Mouse (Mus musculus): ENCODE measurements around the gene Lrrc32.

The Lrrc32 gene

DNA sequence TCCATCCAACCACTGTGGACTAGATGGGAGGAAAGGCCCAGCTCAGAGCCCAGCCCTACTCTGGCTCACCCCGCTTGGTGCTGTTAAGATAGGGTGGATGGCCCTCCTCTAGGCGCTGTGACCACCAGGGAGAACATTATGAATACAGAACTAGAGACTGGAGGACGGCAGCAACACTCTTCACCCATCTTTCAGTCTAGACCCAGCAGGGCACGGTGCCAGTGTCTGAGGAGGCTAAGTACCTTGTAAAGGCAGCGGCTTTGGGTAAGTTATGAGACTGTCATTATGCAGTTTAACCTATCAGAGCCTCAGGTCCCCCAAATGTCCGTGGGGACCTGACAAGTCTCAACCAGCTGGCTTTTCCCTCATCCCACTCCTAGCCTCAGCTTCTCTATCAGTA is at the start of gene Lrrc32:
Gene Lrrc32 (plus strand): TSS at position 153 of the 400 bp plus-strand sequence.
- DNase-seq (ENCODE audit: low read depth, low spot score), result no peak

DNA sequence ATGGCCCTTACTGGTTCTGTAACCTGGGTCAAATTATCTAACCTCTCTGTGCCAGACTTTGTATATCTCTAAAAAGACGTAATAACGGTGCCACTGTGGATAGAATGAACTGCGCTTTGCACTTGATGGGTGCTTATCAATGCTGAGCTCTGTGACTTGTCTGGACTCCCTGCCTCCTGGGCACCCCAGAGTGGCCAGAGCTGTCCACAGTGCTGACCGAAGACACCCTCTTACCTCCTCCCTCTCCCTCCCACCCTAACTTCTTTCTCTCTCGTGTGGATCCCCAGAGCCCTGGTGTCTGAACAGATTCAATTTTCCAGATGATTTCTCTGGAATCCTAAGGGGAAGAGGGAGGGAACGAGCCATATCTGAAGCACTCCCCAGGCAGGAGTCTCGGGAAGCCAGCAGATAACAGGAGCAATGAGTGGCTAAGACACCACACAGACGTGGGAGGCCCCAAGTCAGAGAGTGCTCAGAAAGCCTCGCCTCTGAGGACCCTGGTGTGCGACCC is 49.1 kb upstream of the Lrrc32 start, which contains the start of gene Gucy2d:
Gene Gucy2d (plus strand): TSS at position 461 of the 511 bp plus-strand sequence.
- DNase-seq (ENCODE audit: low read depth, low spot score), result no peak

DNA sequence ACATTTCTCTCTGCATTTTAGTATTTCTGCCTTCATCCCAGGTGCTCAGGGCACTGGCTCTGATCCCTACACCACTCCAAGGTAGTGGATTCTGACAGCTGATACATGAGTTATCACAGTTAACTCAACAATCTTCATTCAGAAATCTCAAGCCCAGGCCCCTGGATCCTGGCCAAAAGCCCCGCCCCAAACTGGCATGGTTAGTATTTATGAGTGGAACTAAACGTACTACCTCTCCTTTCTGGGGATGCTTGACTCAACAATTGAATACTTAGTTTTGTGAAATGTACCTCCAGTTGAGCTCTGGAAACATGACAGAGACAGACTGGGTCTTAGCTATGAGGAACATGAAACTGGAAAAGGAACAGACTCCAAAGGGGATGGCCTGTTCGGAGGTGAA is 42.2 kb upstream of the Lrrc32 start:
- DNase-seq (ENCODE audit: low read depth, low spot score), result no peak

DNA sequence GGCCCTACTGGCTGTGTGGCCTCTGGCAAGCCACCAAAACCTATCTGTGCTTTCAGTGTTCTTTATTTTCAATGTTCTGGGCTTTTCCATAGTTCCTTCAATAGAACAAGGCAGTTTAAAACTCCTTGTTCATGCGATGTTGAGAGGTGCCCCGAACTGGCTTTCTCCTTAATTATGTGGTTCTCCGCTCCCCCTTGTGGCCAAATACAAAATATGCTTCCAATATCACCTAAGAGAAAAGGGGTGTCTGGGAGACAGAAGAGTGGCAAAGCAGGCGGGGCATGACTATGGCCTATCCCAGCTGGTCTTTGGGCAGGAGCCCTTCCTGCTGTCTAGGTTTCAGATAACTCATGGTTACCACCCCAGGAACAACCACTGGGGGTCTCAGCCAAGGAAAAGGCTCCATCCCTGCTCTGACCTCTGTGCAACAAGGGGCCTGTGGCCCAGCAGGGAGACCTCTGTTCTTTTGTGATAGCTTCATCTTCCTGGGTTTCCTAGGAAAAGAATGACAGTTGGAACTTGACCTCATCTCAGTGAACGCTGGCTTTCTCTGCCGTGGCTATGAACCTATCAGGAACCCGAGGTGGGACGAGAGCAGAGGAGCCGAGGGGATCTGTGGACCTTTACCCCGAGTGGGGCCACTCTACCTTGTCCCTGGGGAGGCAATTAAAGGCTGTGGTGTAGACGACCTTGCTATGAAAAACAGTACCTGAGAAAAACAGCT is 41.3 kb upstream of the Lrrc32 start:
- DNase-seq (ENCODE audit: low read depth, low spot score), result peak; percentile 39

DNA sequence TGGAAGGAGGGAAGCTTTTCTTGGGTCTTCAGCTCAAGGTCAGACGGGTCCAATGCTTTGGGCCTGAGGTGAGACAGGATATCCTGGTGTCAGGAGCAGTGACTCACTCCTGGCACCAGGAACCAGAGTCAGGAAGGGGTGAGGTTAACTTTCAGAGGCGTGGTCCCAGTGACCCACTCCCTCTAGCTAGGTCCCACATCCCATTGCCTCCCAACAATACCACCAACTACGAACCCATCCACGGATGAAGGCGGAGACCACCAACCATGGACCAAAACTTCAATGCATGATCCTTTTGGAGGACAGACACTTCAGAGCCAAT is 40.8 kb upstream of the Lrrc32 start:
- DNase-seq (ENCODE audit: low read depth, low spot score), result no peak

DNA sequence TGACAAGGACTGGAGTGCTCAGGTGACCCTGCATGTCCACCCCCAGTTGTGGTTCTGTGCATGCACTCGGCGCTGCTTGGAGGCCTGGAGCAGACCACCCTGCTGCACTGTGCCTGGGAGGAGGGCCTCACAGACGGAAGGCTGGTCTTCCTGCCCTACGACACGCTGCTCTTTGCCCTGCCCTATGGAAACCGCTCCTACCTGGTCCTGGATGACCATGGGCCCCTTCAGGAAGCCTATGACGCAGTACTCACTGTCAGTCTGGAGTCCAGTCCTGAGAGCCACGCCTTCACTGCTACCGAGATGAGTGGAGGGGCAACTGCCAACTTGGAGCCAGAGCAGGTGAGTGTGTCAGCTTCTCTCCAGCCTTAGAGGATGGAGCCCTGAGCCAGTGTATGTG is 39.4 kb upstream of the Lrrc32 start:
- no peak for DNase-seq (ENCODE audit: low read depth, low spot score)

DNA sequence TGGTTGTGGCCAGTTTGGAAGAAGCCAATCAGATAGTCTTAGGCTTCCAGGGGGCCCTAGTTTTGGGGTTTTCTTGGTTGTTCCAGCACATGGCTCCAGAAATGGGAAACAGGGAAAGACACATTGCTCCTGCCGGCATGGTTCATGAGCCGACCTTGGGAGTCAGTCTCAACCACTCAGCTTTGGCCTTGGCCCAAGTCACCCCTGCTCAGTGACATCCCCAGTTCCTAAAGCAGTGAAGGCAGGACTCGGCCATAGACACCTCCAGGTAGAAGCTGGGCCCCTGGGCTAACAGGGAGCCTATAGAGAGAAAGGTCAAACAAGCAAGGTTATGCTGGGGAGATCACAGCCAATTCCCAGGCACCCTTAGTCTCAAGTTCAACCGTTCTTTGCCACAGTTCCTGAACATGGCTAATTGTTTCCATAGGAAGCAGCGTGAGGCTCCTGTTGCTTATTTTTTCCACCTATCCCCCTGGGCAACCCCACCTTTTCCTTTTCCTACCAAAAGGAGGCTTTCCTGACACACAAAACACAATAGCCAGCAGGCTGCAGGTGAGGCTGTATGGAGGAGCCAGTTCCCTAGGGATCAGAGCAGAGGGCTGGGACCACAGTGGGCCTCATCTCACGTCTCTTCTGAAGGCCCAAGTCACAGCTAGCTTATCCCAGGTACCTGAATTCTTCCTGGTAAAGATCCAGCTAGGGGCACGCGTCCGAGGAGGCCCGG is 34.5 kb upstream of the Lrrc32 start:
- DNase-seq (ENCODE audit: low read depth, low spot score), result no peak

DNA sequence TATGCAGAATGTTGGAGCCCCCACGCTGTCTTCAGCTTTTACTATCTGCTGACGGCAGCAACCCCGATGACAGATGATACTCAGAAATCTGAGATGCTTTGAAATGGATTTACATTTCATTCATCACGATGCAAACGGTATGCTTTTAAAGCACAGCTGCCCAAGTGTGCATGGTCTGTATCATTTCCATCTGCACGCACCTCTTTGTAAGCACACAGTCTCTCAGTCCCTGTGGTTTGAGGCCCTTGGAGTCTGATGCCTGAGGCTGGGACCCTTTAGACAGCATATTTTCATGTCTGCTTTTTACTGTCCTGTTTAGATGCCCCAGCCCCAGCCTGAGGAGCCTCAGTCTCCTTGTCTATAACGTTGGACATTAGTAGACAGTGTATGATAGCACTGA is 28.8 kb upstream of the Lrrc32 start:
- DNase-seq (ENCODE audit: low read depth, low spot score), result no peak

DNA sequence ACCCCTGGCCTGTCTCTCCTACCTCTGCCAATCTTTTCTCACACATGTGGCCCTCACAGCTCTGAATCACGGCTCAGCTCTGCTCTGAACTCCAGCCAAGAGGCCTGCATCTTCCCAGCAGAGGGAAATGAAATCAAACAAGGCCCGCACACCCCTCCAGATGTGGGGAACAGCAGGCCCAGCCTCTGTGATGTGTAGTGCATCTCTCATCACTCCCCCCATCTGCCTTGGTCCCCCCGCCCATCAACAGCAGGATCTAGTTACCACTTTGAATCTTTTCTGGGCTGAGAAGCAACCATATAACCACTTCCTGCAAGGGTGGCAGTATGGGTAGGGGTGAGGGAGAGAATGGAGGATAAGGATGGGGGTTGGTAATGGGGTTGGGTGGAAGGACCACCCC is 20.0 kb upstream of the Lrrc32 start:
- no peak for DNase-seq (ENCODE audit: low read depth, low spot score)

DNA sequence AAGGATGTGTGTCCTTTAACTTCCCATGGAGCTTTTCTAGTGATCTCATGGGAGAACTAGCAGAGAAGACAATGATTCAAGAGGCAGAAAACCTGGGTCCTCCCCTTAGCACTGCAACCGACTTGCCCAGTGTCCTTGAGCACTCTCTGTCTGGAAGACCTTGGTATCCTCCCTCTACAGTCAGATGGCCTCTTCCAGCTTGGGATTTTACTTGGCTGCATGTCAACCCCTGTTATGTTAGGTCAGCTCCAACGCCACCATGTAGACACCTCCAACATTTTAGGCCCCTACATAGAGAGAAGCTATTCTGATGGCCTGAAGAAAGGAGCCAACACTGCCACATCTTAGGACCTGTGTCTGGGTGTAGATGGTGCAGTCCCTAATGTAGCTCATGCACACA is 16.6 kb upstream of the Lrrc32 start:
- no peak for DNase-seq (ENCODE audit: low read depth, low spot score)

DNA sequence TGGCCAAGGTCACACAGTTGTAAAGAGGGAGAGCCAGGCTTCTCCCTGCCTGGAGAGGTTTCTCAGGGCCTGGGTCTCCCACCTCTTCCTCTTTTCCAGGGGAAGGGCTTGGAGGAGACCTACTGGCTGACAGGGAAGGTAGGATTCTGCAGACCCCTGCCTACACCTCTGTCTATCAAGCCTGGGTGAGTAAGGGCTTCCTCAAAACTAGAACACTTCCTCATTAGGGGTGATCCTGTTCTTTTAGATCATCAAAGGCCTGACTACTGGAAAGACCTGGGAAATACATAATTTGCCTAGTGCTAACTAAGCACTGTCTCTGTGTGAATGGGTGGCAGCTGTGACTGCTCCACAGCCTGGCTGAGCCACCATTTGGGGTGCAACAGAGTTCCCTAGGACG is 14.5 kb upstream of the Lrrc32 start:
- no peak for DNase-seq (ENCODE audit: low read depth, low spot score)

DNA sequence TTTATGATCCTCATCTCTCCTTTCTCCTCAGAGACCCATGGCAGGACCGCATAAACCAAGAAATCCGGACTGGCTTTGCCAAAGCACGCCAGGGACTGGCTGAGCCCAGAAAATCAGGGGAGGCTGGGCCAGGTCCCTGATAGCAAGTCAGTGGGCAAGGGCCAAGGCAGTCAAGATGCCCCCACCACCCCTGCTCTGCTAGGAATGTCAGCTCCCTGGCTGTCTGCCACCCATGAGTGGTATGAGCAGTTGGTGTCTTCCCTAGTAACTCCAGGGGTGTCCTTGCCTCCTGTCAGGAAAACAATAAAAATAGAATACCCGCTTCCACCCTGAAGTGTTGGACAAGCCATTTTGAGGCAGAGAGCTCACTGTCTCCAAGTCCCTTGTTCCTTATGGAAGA is 11.9 kb upstream of the Lrrc32 start:
- no peak for DNase-seq (ENCODE audit: low read depth, low spot score)

DNA sequence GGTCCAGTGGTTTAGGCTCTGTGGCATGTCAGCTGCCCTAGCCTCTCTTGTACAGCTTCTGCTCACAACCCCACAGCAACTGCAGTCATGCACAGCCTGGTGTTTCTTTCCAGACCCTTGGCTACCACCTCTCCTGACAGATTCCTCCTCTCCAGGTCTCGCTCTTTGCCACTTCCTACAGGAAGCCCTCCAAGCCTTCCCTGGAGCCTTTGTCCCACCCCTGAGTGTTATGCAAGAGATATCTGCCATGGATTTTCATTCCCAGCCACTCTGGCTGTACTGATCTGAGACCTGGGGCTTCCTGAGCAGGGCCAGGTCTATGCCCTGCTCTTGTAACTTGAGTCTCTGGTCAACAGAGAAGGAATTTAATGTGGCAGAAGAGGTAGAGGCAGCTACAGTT is 8.6 kb upstream of the Lrrc32 start:
- no peak for DNase-seq (ENCODE audit: low read depth, low spot score)

DNA sequence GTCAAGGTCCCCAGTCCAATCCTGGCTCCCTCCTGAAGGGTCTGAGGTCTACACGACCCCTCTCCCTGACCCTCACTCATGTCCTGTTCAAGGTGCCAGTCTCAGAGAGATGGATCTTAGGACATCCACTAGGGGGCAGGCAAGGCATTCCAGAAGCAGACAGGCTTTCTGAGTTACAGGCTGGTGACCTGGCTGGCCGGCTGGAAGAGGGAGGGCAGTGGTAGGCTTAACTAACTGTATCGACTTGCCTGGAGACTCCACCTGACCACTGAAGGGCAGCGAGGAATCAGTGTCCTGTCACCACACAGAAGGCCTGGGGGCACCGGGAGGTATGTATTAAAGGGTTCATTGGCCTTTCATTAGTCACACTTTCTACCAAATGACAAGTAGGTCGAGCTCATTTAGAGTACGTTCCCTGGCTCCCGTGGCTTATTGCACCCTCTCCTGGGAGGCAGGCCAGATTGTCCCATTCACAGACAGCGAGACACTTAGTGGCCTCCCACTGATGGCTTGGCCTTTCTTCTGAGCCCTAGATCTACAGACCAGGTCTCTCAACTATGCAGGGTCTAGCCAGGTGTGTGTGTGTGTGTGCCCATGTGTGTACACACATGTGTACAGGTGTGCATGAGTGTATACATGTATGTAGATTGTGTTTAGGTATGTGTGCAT is 7.9 kb upstream of the Lrrc32 start:
- DNase-seq (ENCODE audit: low read depth, low spot score), result peak; percentile 74

DNA sequence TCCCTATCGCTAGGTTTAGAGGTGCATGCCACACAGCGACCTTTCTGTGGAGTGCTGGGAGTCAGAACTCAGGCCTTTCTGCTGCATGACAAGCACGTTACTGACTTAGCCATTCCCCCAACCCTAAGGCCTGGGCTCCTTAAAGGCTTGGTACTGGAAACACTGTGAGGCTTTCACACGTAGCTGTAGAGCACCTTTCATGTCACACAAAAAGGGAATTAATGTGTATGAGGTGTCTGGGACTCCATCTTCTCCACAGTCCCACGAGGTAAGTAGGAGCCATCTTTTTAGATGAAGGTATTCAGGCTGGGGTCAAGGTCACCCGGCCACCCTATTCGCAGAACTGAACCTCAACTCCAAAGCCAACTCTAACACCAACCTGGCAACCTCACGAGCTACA is 7.2 kb upstream of the Lrrc32 start:
- DNase-seq (ENCODE audit: low read depth, low spot score), result no peak

DNA sequence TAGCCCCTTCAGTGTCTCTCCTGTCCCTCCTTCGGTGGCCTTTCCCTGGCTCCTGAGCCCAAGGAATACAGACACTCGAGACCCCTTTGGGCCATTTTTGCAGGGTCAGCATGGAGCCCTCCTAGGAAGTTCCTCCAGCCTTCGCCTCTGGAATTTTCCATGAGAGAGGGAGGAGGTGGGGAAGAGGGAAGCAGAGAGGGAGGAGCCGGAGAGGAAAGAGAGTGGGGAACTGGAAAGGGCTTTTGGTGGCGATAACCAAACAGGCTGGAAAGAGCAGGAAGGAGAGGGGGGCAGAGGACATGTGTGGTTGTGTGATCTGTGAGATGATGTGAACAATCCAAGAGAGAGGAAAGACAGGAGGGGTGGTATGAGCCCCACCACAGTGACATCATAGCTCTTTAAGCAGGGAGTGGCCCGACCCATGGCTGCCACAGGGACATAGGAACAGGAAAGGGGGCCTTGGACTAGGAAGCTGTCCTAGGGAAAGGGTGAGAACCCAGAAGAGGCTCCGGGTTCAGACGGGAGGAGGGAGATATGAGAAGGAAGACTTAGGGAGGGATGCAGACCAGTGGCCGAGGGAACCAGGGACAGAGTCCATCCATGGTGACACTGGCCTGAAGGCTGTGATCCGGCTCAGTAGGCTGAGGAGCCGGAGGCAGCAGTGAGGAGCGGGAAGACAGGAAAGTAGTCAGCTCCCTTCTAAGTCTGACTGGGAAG is 6.4 kb upstream of the Lrrc32 start:
- DNase-seq (ENCODE audit: low read depth, low spot score), result no peak

DNA sequence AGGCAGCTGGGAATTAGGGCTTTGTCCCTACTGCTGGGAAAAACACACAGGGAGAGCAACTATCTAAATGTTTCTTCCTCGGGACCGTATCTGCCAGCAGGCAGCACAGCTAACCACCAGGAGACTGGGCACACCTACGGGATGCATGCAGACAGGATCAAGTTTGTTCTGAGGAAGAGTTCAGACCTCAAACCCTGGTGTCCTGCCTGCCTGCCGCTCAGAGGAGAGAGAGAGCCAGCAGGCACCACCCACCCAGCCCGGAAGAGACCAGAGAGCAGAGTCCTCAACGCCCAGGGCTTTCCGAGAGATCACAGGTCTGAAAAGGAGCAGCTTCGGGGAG is 5.8 kb upstream of the Lrrc32 start:
- no peak for DNase-seq (ENCODE audit: low read depth, low spot score)

DNA sequence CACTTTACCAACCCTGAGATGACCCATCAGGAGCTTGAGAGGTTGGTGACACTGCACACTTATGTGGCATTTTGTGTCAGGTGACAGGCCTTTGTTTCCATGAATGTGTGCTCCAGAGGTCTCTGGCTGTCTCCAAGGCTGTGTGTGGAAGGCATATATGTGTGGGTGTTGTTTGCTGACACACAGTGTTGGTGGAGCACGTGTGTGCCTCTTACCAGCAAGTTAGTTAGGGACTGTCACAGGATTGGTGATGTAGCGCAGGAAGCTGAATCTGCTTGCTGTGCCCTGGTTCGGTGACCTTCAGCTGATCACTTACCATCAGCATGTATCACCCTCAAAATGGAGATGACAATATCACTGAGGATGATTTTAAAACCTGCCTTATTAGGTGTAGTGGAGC is 4.2 kb upstream of the Lrrc32 start:
- DNase-seq (ENCODE audit: low read depth, low spot score), result no peak

DNA sequence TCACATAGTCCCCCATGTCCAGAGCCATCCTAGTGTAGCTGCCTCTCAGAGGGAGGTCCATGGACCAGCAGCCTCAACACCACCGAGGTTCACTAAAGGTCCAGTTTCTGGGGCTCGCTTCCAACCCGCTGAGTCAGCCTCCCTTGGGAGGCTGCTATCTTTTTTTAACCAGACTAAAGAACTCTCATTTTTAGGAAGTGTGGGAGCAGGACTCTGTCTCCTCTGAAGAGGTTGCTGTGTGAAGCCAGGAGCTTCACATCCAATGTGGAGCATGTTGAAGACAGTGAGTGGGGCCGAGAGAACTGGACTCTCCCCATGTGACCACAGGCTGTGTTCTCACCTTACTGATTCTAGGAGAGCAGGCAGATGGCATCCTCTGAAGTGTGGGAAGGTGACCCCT is 3.6 kb upstream of the Lrrc32 start:
- no peak for DNase-seq (ENCODE audit: low read depth, low spot score)

DNA sequence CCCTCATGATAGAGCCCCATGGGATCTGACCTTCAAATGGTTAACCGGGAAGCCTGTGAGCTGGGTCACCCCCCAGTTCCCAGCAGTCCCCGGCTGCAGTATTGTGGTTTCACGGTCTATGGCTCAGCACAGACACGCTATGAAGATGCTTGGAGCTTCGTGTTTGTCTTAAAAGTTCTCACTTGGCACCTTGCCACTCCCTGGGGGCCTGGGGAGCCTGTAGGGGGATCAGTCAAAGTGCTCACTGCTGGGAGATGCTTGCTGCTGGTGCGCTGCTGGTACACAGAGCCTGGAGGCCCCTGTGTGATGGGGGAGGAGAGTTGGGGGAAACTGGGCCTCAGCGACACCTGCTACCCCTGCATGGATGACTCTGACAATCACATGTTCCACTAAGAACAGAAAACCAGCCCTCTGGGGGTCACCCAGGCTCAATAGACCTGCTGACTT is 2.6 kb upstream of the Lrrc32 start:
- no peak for DNase-seq (ENCODE audit: low read depth, low spot score)

DNA sequence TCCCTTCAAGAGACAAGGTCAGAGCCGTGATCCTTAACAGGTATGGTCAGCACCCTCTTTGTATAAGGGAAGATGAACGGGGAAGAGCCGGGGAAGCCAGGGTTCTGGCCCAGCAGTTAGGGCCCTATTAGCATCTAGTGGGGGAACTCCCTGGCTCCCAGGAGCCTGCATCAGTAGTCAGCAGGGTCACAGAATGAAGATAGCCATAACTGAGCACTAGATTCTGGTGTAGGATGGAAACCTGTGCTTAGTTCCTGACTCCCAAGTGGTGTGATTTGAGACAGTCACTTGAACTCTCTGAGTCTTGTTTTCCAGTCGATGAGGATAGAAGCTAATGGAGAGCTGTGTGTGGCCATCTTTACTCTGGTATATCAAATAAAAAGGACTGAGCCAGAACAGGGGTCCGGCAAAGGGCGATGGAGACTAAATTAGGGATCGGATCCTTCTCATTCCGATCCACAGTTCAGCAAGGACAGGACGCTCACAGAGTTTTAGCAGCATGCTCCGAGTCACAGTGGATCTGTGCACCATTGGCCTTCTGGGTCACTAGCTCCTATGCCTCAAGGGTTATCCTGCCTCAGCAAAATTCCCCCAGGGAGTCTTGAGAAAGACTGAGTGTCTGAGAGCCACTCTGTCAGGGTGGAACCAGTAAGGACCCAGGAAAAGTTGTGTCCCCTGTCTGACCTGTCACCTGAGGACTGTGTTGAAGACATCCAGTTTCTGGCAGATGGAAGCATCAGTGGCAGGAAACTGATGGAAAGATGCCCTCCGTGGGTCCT is 1.7 kb upstream of the Lrrc32 start:
- DNase-seq (ENCODE audit: low read depth, low spot score), result no peak
